Mouse (Mus musculus): ENCODE measurements around the gene Muc20.

Muc20 gene

GRCm38 (mm10) chr16:32797426-32797689, at the start of gene Muc20:
Muc20 (minus strand) TSS chr16:32797435.
- no peak for DNase-seq (ENCODE audit: low spot score in 2 of 2)

GRCm38 (mm10) chr16:32831501-32831900, 34.3 kb upstream of the Muc20 start:
- no peak for DNase-seq (ENCODE audit: low spot score in 2 of 2)

- no peak for DNase-seq (ENCODE audit: low spot score in 2 of 2)
These were observed 31.9 kb upstream of the Muc20 start for GRCm38 (mm10) chr16:32829104-32829503.

GRCm38 (mm10) chr16:32826521-32826920, 29.3 kb upstream of the Muc20 start:
- no peak for DNase-seq (ENCODE audit: low spot score in 2 of 2)

- no peak for DNase-seq (ENCODE audit: low spot score in 2 of 2)
These were observed 28.1 kb upstream of the Muc20 start for GRCm38 (mm10) chr16:32825380-32825779.

- no peak for DNase-seq (ENCODE audit: low spot score in 2 of 2)
These were observed 26.8 kb upstream of the Muc20 start for GRCm38 (mm10) chr16:32824061-32824460.

- DNase-seq (ENCODE audit: low spot score in 2 of 2) = no peak
These were observed 26.3 kb upstream of the Muc20 start for GRCm38 (mm10) chr16:32823487-32823886.

GRCm38 (mm10) chr16:32822881-32823280, 25.6 kb upstream of the Muc20 start:
- DNase-seq (ENCODE audit: low spot score in 2 of 2) = no peak

- DNase-seq (ENCODE audit: low spot score in 2 of 2) = no peak
These were observed 25.2 kb upstream of the Muc20 start for GRCm38 (mm10) chr16:32822450-32822827.

- DNase-seq (ENCODE audit: low spot score in 2 of 2) = no peak
These were observed 24.7 kb upstream of the Muc20 start for GRCm38 (mm10) chr16:32821772-32822449.

- DNase-seq (ENCODE audit: low spot score in 2 of 2) = no peak
These were observed 21.2 kb upstream of the Muc20 start for GRCm38 (mm10) chr16:32818441-32818840.

GRCm38 (mm10) chr16:32818036-32818435, 20.8 kb upstream of the Muc20 start:
- no peak for DNase-seq (ENCODE audit: low spot score in 2 of 2)

GRCm38 (mm10) chr16:32815160-32815605, 17.9 kb upstream of the Muc20 start:
- DNase-seq (ENCODE audit: low spot score in 2 of 2) = no peak

- DNase-seq (ENCODE audit: low spot score in 2 of 2) = peak; percentile 22 to 39
These were observed 17.3 kb upstream of the Muc20 start for GRCm38 (mm10) chr16:32814539-32814938.

GRCm38 (mm10) chr16:32813771-32814170, 16.5 kb upstream of the Muc20 start:
- no peak for DNase-seq (ENCODE audit: low spot score in 2 of 2)

- DNase-seq (ENCODE audit: low spot score in 2 of 2) = no peak
These were observed 16.1 kb upstream of the Muc20 start for GRCm38 (mm10) chr16:32813362-32813761.

- DNase-seq (ENCODE audit: low spot score in 2 of 2) = peak; percentile 86 to 90
These were observed 15.7 kb upstream of the Muc20 start for GRCm38 (mm10) chr16:32812888-32813361.

- DNase-seq (ENCODE audit: low spot score in 2 of 2) = no peak
These were observed 13.1 kb upstream of the Muc20 start, which contains the start of gene Smbd1 for GRCm38 (mm10) chr16:32810321-32810720. Smbd1 (minus strand) TSS chr16:32810477.

GRCm38 (mm10) chr16:32807408-32808185, 10.4 kb upstream of the Muc20 start:
- DNase-seq (ENCODE audit: low spot score in 2 of 2) = no peak

- no peak for DNase-seq (ENCODE audit: low spot score in 2 of 2)
These were observed 7.9 kb upstream of the Muc20 start for GRCm38 (mm10) chr16:32805151-32805550.

GRCm38 (mm10) chr16:32803901-32804300, 6.7 kb upstream of the Muc20 start:
- DNase-seq (ENCODE audit: low spot score in 2 of 2) = no peak

GRCm38 (mm10) chr16:32803252-32803853, 6.1 kb upstream of the Muc20 start:
- DNase-seq (ENCODE audit: low spot score in 2 of 2) = peak; percentile 36 to 65
